Comparison of ENCODE assay signal across 24 mouse cellular contexts in the genomic region with DNA sequence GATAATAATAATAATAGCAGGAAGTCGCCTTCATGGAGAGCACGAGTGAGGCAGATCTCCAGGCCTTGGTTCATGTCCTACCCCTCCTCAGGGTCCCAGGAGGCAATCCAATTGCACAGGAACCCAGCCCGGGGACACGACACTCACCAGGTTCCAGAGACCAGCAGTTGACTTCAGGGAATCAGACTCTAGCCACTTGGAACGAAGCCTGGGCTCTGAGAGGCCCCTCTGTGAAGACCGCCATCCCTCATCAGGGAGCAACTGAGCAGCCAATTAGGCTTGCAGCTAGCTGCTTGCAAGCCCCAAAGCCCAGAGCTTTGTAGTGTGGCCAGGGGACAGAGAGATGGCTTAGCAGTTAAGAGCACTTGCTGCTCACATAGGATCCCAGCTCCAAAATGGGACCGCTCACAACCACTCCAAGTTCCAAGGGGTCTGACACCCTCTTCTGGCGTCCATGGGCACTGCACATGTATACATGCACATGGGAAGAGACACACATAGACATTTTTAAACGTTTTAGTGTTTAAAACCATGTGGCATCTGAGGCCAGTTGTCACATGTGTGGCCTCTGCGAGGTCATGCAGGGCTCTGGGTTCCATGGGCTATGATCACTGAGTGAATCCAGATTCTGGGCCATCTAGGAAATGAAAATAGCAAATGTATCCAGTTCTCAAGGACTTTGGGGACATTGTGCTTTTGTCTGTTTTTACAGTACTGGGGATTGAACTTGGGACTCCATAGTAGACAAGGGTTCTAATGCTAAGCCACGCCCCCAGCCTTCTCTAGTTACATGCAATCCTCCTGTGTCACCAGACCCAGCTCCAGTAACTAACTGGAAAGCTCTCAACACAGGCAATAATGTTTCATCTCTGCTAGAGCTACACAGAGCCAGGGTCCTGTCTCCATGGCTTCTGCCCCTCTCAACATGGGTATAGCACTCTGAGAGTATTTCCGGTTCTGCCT. TPM values are rescaled to one million over a fixed set of nuclear protein-coding genes. Genes with fewer than 3 reads are reported as not detected.
DNase-seq lines count a peak whose midpoint lies in the region; ATAC-seq and TF ChIP-seq lines count a peak whose summit lies in the region.
"Had no signal": no experiment of that assay in that cellular context is flagged by ENCODE, and none has a peak within 500 bp of the region (broad histone marks: within the 10 kb centered on the region; RNA-seq: fewer than 3 reads in every experiment).

No protein-coding gene starts in this region.

- no peak overlapping the region for H3K4me2 ChIP-seq in heart, embryonic 12.5 days
- H3K4me2 ChIP-seq in liver, embryonic 14.5 days (ENCODE audit: low read depth) = no peak overlapping the region
- no peak overlapping the region for H3K4me2 ChIP-seq in liver, embryonic 12.5 days
- H3K4me2 ChIP-seq: limb, embryonic 12.5 days had no signal

- no peak overlapping the region for H3K9ac ChIP-seq in heart, embryonic 12.5 days
- no peak overlapping the region for H3K9ac ChIP-seq in liver, embryonic 14.5 days (replicated peaks)
- H3K9ac ChIP-seq in liver, embryonic 12.5 days = no peak overlapping the region
- no peak overlapping the region for H3K9ac ChIP-seq in MEL (ENCODE audit: control insufficient read depth, low read depth, low read length, poor library complexity, severe bottlenecking)
- H3K9ac ChIP-seq: limb, embryonic 12.5 days; lung, embryonic 15.5 days; neural tube, embryonic 15.5 days had no signal

- peaks cover 15% of the 10 kb centered on the region for H3K79me2 ChIP-seq in MEL (ENCODE audit: control insufficient read depth, insufficient read depth, low read length, poor library complexity)

- H3K9me3 ChIP-seq in heart, embryonic 12.5 days (replicated peaks) = no peaks in the 10 kb centered on the region
- no peaks in the 10 kb centered on the region for H3K9me3 ChIP-seq in liver, embryonic 14.5 days (ENCODE audit: control insufficient read depth, low read length)
- H3K9me3 ChIP-seq in liver, embryonic 12.5 days (replicated peaks) = no peaks in the 10 kb centered on the region
- no peaks in the 10 kb centered on the region for H3K9me3 ChIP-seq in MEL (replicated peaks; ENCODE audit: insufficient read depth, low read length)
- H3K9me3 ChIP-seq: embryonic facial prominence, embryonic 10.5 days; hindbrain, embryonic 10.5 days; limb, embryonic 12.5 days; lung, embryonic 15.5 days; neural tube, embryonic 15.5 days had no signal

- TF ChIP-seq EP300 in liver, embryonic 14.5 days (IDR thresholded peaks at IDR 0.05; ENCODE audit: low read depth) = no peak
- TF ChIP-seq EP300 in MEL (IDR thresholded peaks at IDR 0.05; ENCODE audit: low read depth in 1 of 2, low read length in 2 of 2) = no peak

- H3K27ac ChIP-seq in heart, embryonic 12.5 days (ENCODE audit: poor library complexity, severe bottlenecking) = no peak overlapping the region
- H3K27ac ChIP-seq in liver, embryonic 14.5 days = no peak overlapping the region
- no peak overlapping the region for H3K27ac ChIP-seq in liver, embryonic 12.5 days
- H3K27ac ChIP-seq in MEL (ENCODE audit: control insufficient read depth, low read depth, low read length) = no peak overlapping the region
- H3K27ac ChIP-seq: embryonic facial prominence, embryonic 10.5 days; hindbrain, embryonic 10.5 days; limb, embryonic 12.5 days; lung, embryonic 15.5 days; neural tube, embryonic 15.5 days had no signal

- WGBS in heart, embryonic 12.5 days = 68% methylated on average over 12 of the region's 12 CpGs
- WGBS in liver, embryonic 14.5 days (ENCODE audit: insufficient replicate concordance) = 69% methylated on average over 12 of the region's 12 CpGs
- WGBS in liver, embryonic 12.5 days (ENCODE audit: insufficient replicate concordance) = 67% methylated on average over 12 of the region's 12 CpGs

- peaks cover 10% of the 10 kb centered on the region for H3K4me1 ChIP-seq in heart, embryonic 12.5 days (replicated peaks)
- peaks cover 0 to 2% of the 10 kb centered on the region in 2 experiments; a peak in 1 of 4 replicates for H3K4me1 ChIP-seq in liver, embryonic 14.5 days (replicated peaks; ENCODE audit: control insufficient read depth in 2 of 2, insufficient read depth in 2 of 2, low read length in 1 of 2)
- peaks cover 12% of the 10 kb centered on the region for H3K4me1 ChIP-seq in liver, embryonic 12.5 days
- H3K4me1 ChIP-seq in MEL (ENCODE audit: control insufficient read depth in 1 of 2, insufficient read depth in 2 of 2, low read length in 2 of 2) = peaks cover 14 to 37% of the 10 kb centered on the region in 2 experiments

- H3K36me3 ChIP-seq in heart, embryonic 12.5 days = 0 out of 2 replicates have a peak, but pooled peaks cover 2% of the 10 kb centered on the region
- no peaks in the 10 kb centered on the region for H3K36me3 ChIP-seq in liver, embryonic 14.5 days (replicated peaks; ENCODE audit: control insufficient read depth, insufficient read depth, low read depth)
- peaks cover 19% of the 10 kb centered on the region for H3K36me3 ChIP-seq in liver, embryonic 12.5 days
- H3K36me3 ChIP-seq in MEL (ENCODE audit: control insufficient read depth in 1 of 2, insufficient read depth in 2 of 2, low read length in 2 of 2) = peaks cover 23 to 29% of the 10 kb centered on the region in 2 experiments
- H3K36me3 ChIP-seq: embryonic facial prominence, embryonic 10.5 days; hindbrain, embryonic 10.5 days; limb, embryonic 12.5 days; neural tube, embryonic 15.5 days had no signal

- intact Hi-C loops in left cerebral cortex, postnatal 25 days (cut with DNase I) = no loop called here

- TF ChIP-seq CTCF in liver, embryonic 14.5 days (IDR thresholded peaks at IDR 0.05; ENCODE audit: low read depth) = peak; percentile 35; the same call in 1 of the 2 replicates
- TF ChIP-seq CTCF in MEL (IDR thresholded peaks at IDR 0.05 in 2 of 3, conservative IDR thresholded peaks at IDR 0.05 in 1 of 3; ENCODE audit: control insufficient read depth in 1 of 3, insufficient read depth in 1 of 3, low read depth in 2 of 3, low read length in 3 of 3, poor library complexity in 1 of 3, severe bottlenecking in 1 of 3) = peak in 1 of 3 experiments; percentile 77; a peak in 2 of 6 replicates

- DNase-seq in heart, postnatal 4 days = peak; percentile 14
- no peak for DNase-seq in liver, embryonic 14.5 days (ENCODE audit: low read depth in 3 of 3, low spot score in 3 of 3)
- DNase-seq in MEL (ENCODE audit: low read depth, low spot score) = peak; percentile 82
- no peak for DNase-seq in left cerebral cortex, postnatal 25 days (ENCODE audit: low spot score in 2 of 2)
- DNase-seq: gastrocnemius, postnatal 14 days; kidney, postnatal 4 days; spleen, adult 18-20 months; thymus, postnatal 25 days had no signal

- H3K4me3 ChIP-seq in heart, embryonic 12.5 days = no peak overlapping the region
- no peak overlapping the region for H3K4me3 ChIP-seq in liver, embryonic 14.5 days (ENCODE audit: insufficient read depth in 1 of 2, low read depth in 2 of 2, low read length in 2 of 2)
- H3K4me3 ChIP-seq in liver, embryonic 12.5 days = no peak overlapping the region
- H3K4me3 ChIP-seq in MEL (ENCODE audit: control insufficient read depth in 1 of 2, insufficient read depth in 1 of 2, low read depth in 2 of 2, low read length in 2 of 2) = no peak overlapping the region
- H3K4me3 ChIP-seq: erythroblast, embryonic 14.5 days; hindbrain, embryonic 10.5 days; limb, embryonic 12.5 days; lung, embryonic 15.5 days; neural tube, embryonic 15.5 days had no signal

- peaks cover 59% of the 10 kb centered on the region for H3K27me3 ChIP-seq in heart, embryonic 12.5 days (replicated peaks)
- peaks cover 14% of the 10 kb centered on the region for H3K27me3 ChIP-seq in liver, embryonic 14.5 days (ENCODE audit: control insufficient read depth, insufficient read depth, low read length)
- peaks cover 55% of the 10 kb centered on the region for H3K27me3 ChIP-seq in liver, embryonic 12.5 days (replicated peaks)
- H3K27me3 ChIP-seq in MEL (ENCODE audit: control insufficient read depth in 1 of 2, insufficient read depth in 2 of 2, low read length in 2 of 2) = peaks cover 0 to 2% of the 10 kb centered on the region in 2 experiments; a peak in 1 of 4 replicates

- ATAC-seq in heart, embryonic 12.5 days (ENCODE audit: insufficient number of reproducible peaks, low FRiP score) = no peak
- no peak for ATAC-seq in liver, embryonic 14.5 days (ENCODE audit: insufficient read depth)
- no peak for ATAC-seq in liver, embryonic 12.5 days
- 0 out of 2 replicates have a peak, but pooled peaks have one; percentile 32 for ATAC-seq in megakaryocyte progenitor cell, adult 5-6 weeks (replicated peaks; ENCODE audit: poor library complexity)
- ATAC-seq: forebrain, embryonic 16.5 days had no signal

- no peak for TF ChIP-seq RAD21 in MEL (IDR thresholded peaks at IDR 0.05; ENCODE audit: low read depth, low read length)

- TF ChIP-seq POLR2A in MEL (IDR thresholded peaks at IDR 0.05; ENCODE audit: control insufficient read depth in 1 of 2, insufficient read depth in 1 of 2, low read depth in 1 of 2, low read length in 2 of 2, poor library complexity in 1 of 2) = no peak; a peak in 1 of 4 replicates

RNA-seq across cellular contexts. Expression of gene A230050P20Rik, which starts 2.0 kb away (rescaled TPM):
- total RNA-seq in heart, postnatal 4 days (2021) = 1 to 10 TPM; 6.4 to 7.2 TPM
- 6.5 and 7.1 TPM in 2 replicates for polyA plus RNA-seq in heart, embryonic 12.5 days (2016; fragmentation: Nextera tagmentation; extraction: Ambion mirVana)
- 11.5 and 13.0 TPM in 2 replicates for polyA plus RNA-seq in liver, embryonic 14.5 days (2012; rRNA removed)
- polyA plus RNA-seq in liver, embryonic 14.5 days (2014; fragmentation: Nextera tagmentation; extraction: Ambion mirVana) = 1.1 and 1.7 TPM in 2 replicates
- polyA plus RNA-seq in liver, embryonic 12.5 days (2016; fragmentation: Nextera tagmentation; extraction: Ambion mirVana) = 7.9 TPM in 2 replicates
- total RNA-seq in MEL (2012; rRNA removed) = 53.9 and 63.7 TPM in 2 replicates
- polyA plus RNA-seq in MEL (2012; ENCODE audit: insufficient read depth in 1 of 2, insufficient read length in 2 of 2, low read depth in 1 of 2, low replicate concordance in 2 of 2, missing spikeins in 1 of 2) = 100 to 1,000 TPM; 190 to 199 TPM
- 11.8 and 16.3 TPM in 2 replicates for total RNA-seq in megakaryocyte progenitor cell, adult 5-6 weeks (2015)
- total RNA-seq in megakaryocyte progenitor cell, adult 5-6 weeks (2017) = 18.1 and 24.1 TPM in 2 replicates
- total RNA-seq in left cerebral cortex, postnatal 25 days (2021) = 10 to 100 TPM; 60.1 to 69.1 TPM

RNA-seq across cellular contexts. Expression of gene Angptl6, which starts 9.0 kb away (rescaled TPM):
- total RNA-seq in heart, postnatal 4 days (2021) = 1 to 10 TPM; 1.6 to 1.7 TPM
- polyA plus RNA-seq in heart, embryonic 12.5 days (2016; fragmentation: Nextera tagmentation; extraction: Ambion mirVana) = 1.5 and 2.5 TPM in 2 replicates
- polyA plus RNA-seq in liver, embryonic 14.5 days (2012; rRNA removed) = 8.1 and 9.3 TPM in 2 replicates
- 6.8 and 7.6 TPM in 2 replicates for polyA plus RNA-seq in liver, embryonic 14.5 days (2014; fragmentation: Nextera tagmentation; extraction: Ambion mirVana)
- 10.5 and 11.3 TPM in 2 replicates for polyA plus RNA-seq in liver, embryonic 12.5 days (2016; fragmentation: Nextera tagmentation; extraction: Ambion mirVana)
- total RNA-seq in MEL (2012; rRNA removed) = 10.9 and 18.1 TPM in 2 replicates
- polyA plus RNA-seq in MEL (2012; ENCODE audit: insufficient read depth in 1 of 2, insufficient read length in 2 of 2, low read depth in 1 of 2, low replicate concordance in 2 of 2, missing spikeins in 1 of 2) = 10 to 100 TPM in 1 of 2 experiments, not detected in 1; 22.6 TPM
- 0.73 and 0.81 TPM in 2 replicates for total RNA-seq in megakaryocyte progenitor cell, adult 5-6 weeks (2015)
- 0.54 and 0.87 TPM in 2 replicates for total RNA-seq in megakaryocyte progenitor cell, adult 5-6 weeks (2017)
- total RNA-seq in left cerebral cortex, postnatal 25 days (2021) = 10 to 100 TPM in 1 of 2 experiments, 1 to 10 TPM in 1; 9.0 to 10.2 TPM

RNA-seq across cellular contexts. Expression of gene Ppan, which starts 17.5 kb away (rescaled TPM):
- 10 to 100 TPM; 18.4 to 19.6 TPM for total RNA-seq in heart, postnatal 4 days (2021)
- 43.5 and 44.3 TPM in 2 replicates for polyA plus RNA-seq in heart, embryonic 12.5 days (2016; fragmentation: Nextera tagmentation; extraction: Ambion mirVana)
- polyA plus RNA-seq in liver, embryonic 14.5 days (2012; rRNA removed) = 70.6 and 84.8 TPM in 2 replicates
- 50.2 and 56.1 TPM in 2 replicates for polyA plus RNA-seq in liver, embryonic 14.5 days (2014; fragmentation: Nextera tagmentation; extraction: Ambion mirVana)
- 124 and 132 TPM in 2 replicates for polyA plus RNA-seq in liver, embryonic 12.5 days (2016; fragmentation: Nextera tagmentation; extraction: Ambion mirVana)
- total RNA-seq in MEL (2012; rRNA removed) = 612 and 763 TPM in 2 replicates
- polyA plus RNA-seq in MEL (2012; ENCODE audit: insufficient read depth in 1 of 2, insufficient read length in 2 of 2, low read depth in 1 of 2, low replicate concordance in 2 of 2, missing spikeins in 1 of 2) = 100 to 1,000 TPM; 251 to 953 TPM
- 46.8 and 49.6 TPM in 2 replicates for total RNA-seq in megakaryocyte progenitor cell, adult 5-6 weeks (2015)
- 147 and 151 TPM in 2 replicates for total RNA-seq in megakaryocyte progenitor cell, adult 5-6 weeks (2017)
- 10 to 100 TPM; 19.9 to 21.1 TPM for total RNA-seq in left cerebral cortex, postnatal 25 days (2021)

RNA-seq across cellular contexts. Expression of gene Eif3g, which starts 27.9 kb away (rescaled TPM):
- total RNA-seq in heart, postnatal 4 days (2021) = 100 to 1,000 TPM; 116 to 126 TPM
- polyA plus RNA-seq in heart, embryonic 12.5 days (2016; fragmentation: Nextera tagmentation; extraction: Ambion mirVana) = 215 and 236 TPM in 2 replicates
- 74.2 and 104 TPM in 2 replicates for polyA plus RNA-seq in liver, embryonic 14.5 days (2012; rRNA removed)
- polyA plus RNA-seq in liver, embryonic 14.5 days (2014; fragmentation: Nextera tagmentation; extraction: Ambion mirVana) = 170 and 181 TPM in 2 replicates
- 303 and 313 TPM in 2 replicates for polyA plus RNA-seq in liver, embryonic 12.5 days (2016; fragmentation: Nextera tagmentation; extraction: Ambion mirVana)
- 1,228 and 1,516 TPM in 2 replicates for total RNA-seq in MEL (2012; rRNA removed)
- polyA plus RNA-seq in MEL (2012; ENCODE audit: insufficient read depth in 1 of 2, insufficient read length in 2 of 2, low read depth in 1 of 2, low replicate concordance in 2 of 2, missing spikeins in 1 of 2) = 1,000 to 10,000 TPM in 1 of 2 experiments, not detected in 1; 1,873 TPM
- total RNA-seq in megakaryocyte progenitor cell, adult 5-6 weeks (2015) = 211 and 217 TPM in 2 replicates
- 234 and 248 TPM in 2 replicates for total RNA-seq in megakaryocyte progenitor cell, adult 5-6 weeks (2017)
- total RNA-seq in left cerebral cortex, postnatal 25 days (2021) = 100 to 1,000 TPM; 113 to 123 TPM

RNA-seq across cellular contexts. Expression of gene Rdh8, which starts 52.2 kb away (rescaled TPM):
- total RNA-seq in heart, postnatal 4 days (2021) = not detected
- not detected in 2 replicates for polyA plus RNA-seq in heart, embryonic 12.5 days (2016; fragmentation: Nextera tagmentation; extraction: Ambion mirVana)
- not detected in 2 replicates for polyA plus RNA-seq in liver, embryonic 14.5 days (2012; rRNA removed)
- polyA plus RNA-seq in liver, embryonic 14.5 days (2014; fragmentation: Nextera tagmentation; extraction: Ambion mirVana) = not detected in 2 replicates
- polyA plus RNA-seq in liver, embryonic 12.5 days (2016; fragmentation: Nextera tagmentation; extraction: Ambion mirVana) = not detected in 2 replicates
- not detected in 2 replicates for total RNA-seq in MEL (2012; rRNA removed)
- polyA plus RNA-seq in MEL (2012; ENCODE audit: insufficient read depth in 1 of 2, insufficient read length in 2 of 2, low read depth in 1 of 2, low replicate concordance in 2 of 2, missing spikeins in 1 of 2) = not detected
- not detected in 2 replicates for total RNA-seq in megakaryocyte progenitor cell, adult 5-6 weeks (2015)
- not detected in 2 replicates for total RNA-seq in megakaryocyte progenitor cell, adult 5-6 weeks (2017)
- not detected for total RNA-seq in left cerebral cortex, postnatal 25 days (2021)
- total RNA-seq: adrenal gland, adult 18-20 months; CH12.LX had no signal
- polyA plus RNA-seq: brain, embryonic 14.5 days; embryonic facial prominence, embryonic 10.5 days; erythroblast, embryonic 14.5 days; forebrain, embryonic 16.5 days; heart, embryonic 14.5 days; hindbrain, embryonic 10.5 days; intestine, embryonic 14.5 days; limb, embryonic 12.5 days; lung, embryonic 15.5 days; neural tube, embryonic 15.5 days; stomach, embryonic 16.5 days had no signal

Comparison
In these comparisons a context has a peak if more than half of its experiments do, and no peak if none do; other contexts are left out.
1. DNase-seq: peak in heart, postnatal 4 days (single experiment) and MEL (single experiment); none in liver, embryonic 14.5 days (0 of 3) and left cerebral cortex, postnatal 25 days (0 of 2).